9 mouse cellular contexts compared by ENCODE assay signal in genomic region chr2:170873382-170873781, GRCm38 (mm10).
DNase-seq lines count a peak whose midpoint lies in the region; ATAC-seq and TF ChIP-seq lines count a peak whose summit lies in the region.
"Had no signal": no experiment of that assay in that cellular context is flagged by ENCODE, and none has a peak within 500 bp of the region (broad histone marks: within the 10 kb centered on the region; RNA-seq: fewer than 3 reads in every experiment).

No protein-coding gene starts in this region.

- H3K4me1 ChIP-seq in kidney, embryonic 16.5 days (ENCODE audit: insufficient read depth, low read length): no peaks in the 10 kb centered on the region
- no peaks in the 10 kb centered on the region for H3K4me1 ChIP-seq in embryonic facial prominence, embryonic 14.5 days (ENCODE audit: control insufficient read depth, insufficient read depth, low read length)
- H3K4me1 ChIP-seq in hindbrain, embryonic 16.5 days (ENCODE audit: control insufficient read depth, insufficient read depth, low read depth, low read length): no peaks in the 10 kb centered on the region
- H3K4me1 ChIP-seq: embryonic facial prominence, embryonic 12.5 days had no signal

- no peak overlapping the region for H3K27ac ChIP-seq in kidney, embryonic 16.5 days (ENCODE audit: low read length)
- no peak overlapping the region for H3K27ac ChIP-seq in embryonic facial prominence, embryonic 14.5 days (replicated peaks; ENCODE audit: low read depth, low read length)
- H3K27ac ChIP-seq in hindbrain, embryonic 16.5 days (ENCODE audit: low read depth, low read length): no peak overlapping the region
- H3K27ac ChIP-seq: embryonic facial prominence, embryonic 12.5 days had no signal

- peak; percentile 21 for DNase-seq in kidney, adult 11 months
- DNase-seq in brain, embryonic 14.5 days (ENCODE audit: low read depth): peak; percentile 87
- DNase-seq in embryonic facial prominence, embryonic 14.5 days (ENCODE audit: low spot score): peak; percentile 58
- peak; percentile 69 to 84 for DNase-seq in left cerebral cortex, postnatal 36 days (ENCODE audit: low spot score in 2 of 2)
- peak; percentile 64 for DNase-seq in ovary, postnatal 36 days (ENCODE audit: low spot score)
- DNase-seq in urinary bladder, adult 2 months (ENCODE audit: low spot score): peak; percentile 64

- H3K36me3 ChIP-seq in kidney, embryonic 16.5 days (ENCODE audit: insufficient read depth, low read length): no peaks in the 10 kb centered on the region
- H3K36me3 ChIP-seq in embryonic facial prominence, embryonic 14.5 days (ENCODE audit: control insufficient read depth, insufficient read depth, low read length): no peaks in the 10 kb centered on the region
- 0 out of 2 replicates have a peak, but pooled peaks cover 3% of the 10 kb centered on the region for H3K36me3 ChIP-seq in hindbrain, embryonic 16.5 days (ENCODE audit: control insufficient read depth, insufficient read depth, low read length)
- H3K36me3 ChIP-seq: embryonic facial prominence, embryonic 12.5 days had no signal

- no peak overlapping the region for H3K9ac ChIP-seq in kidney, embryonic 16.5 days (replicated peaks; ENCODE audit: low read length)
- H3K9ac ChIP-seq in embryonic facial prominence, embryonic 14.5 days (ENCODE audit: low read depth, low read length): no peak overlapping the region
- H3K9ac ChIP-seq in hindbrain, embryonic 16.5 days (ENCODE audit: low read depth, low read length): no peak overlapping the region
- H3K9ac ChIP-seq: embryonic facial prominence, embryonic 12.5 days had no signal

- H3K4me2 ChIP-seq in kidney, embryonic 16.5 days (replicated peaks; ENCODE audit: low read depth, low read length): no peak overlapping the region
- H3K4me2 ChIP-seq in embryonic facial prominence, embryonic 14.5 days (ENCODE audit: low read depth, low read length): no peak overlapping the region
- H3K4me2 ChIP-seq in hindbrain, embryonic 16.5 days (ENCODE audit: low read length): no peak overlapping the region
- H3K4me2 ChIP-seq: embryonic facial prominence, embryonic 12.5 days had no signal

- ATAC-seq in kidney, embryonic 16.5 days (ENCODE audit: low FRiP score, low TSS enrichment): no peak
- ATAC-seq in embryonic facial prominence, embryonic 14.5 days (ENCODE audit: low read depth): no peak
- 0 out of 2 replicates have a peak, but pooled peaks have one; percentile 12 for ATAC-seq in hindbrain, embryonic 16.5 days

- no peak for TF ChIP-seq POLR2A in brain, embryonic 14.5 days (IDR thresholded peaks at IDR 0.05; ENCODE audit: borderline replicate concordance, extremely low read depth, insufficient read depth, insufficient read length, poor library complexity, severe bottlenecking)

- H3K4me3 ChIP-seq in kidney, embryonic 16.5 days (ENCODE audit: low read length): no peak overlapping the region
- no peak overlapping the region for H3K4me3 ChIP-seq in embryonic facial prominence, embryonic 14.5 days (ENCODE audit: low read depth, low read length)
- no peak overlapping the region for H3K4me3 ChIP-seq in hindbrain, embryonic 16.5 days (ENCODE audit: low read length)
- H3K4me3 ChIP-seq: embryonic facial prominence, embryonic 12.5 days had no signal

- H3K9me3 ChIP-seq in kidney, embryonic 16.5 days (ENCODE audit: low read length): no peaks in the 10 kb centered on the region
- H3K9me3 ChIP-seq in embryonic facial prominence, embryonic 14.5 days (ENCODE audit: control insufficient read depth, low read length): no peaks in the 10 kb centered on the region
- no peaks in the 10 kb centered on the region for H3K9me3 ChIP-seq in hindbrain, embryonic 16.5 days (ENCODE audit: control insufficient read depth, low read length)
- H3K9me3 ChIP-seq: embryonic facial prominence, embryonic 12.5 days had no signal

- WGBS in kidney, embryonic 16.5 days: 11% methylated on average over 8 of the region's 8 CpGs
- WGBS in embryonic facial prominence, embryonic 14.5 days: 11% methylated on average over 8 of the region's 8 CpGs
- WGBS in hindbrain, embryonic 16.5 days: 13% methylated on average over 8 of the region's 8 CpGs

- no peaks in the 10 kb centered on the region for H3K27me3 ChIP-seq in kidney, embryonic 16.5 days (ENCODE audit: insufficient read depth, low read length)
- peaks cover under 1% of the 10 kb centered on the region; the same call in 1 of the 2 replicates for H3K27me3 ChIP-seq in embryonic facial prominence, embryonic 14.5 days (replicated peaks; ENCODE audit: control insufficient read depth, insufficient read depth, low read length)
- no peaks in the 10 kb centered on the region for H3K27me3 ChIP-seq in hindbrain, embryonic 16.5 days (replicated peaks; ENCODE audit: control insufficient read depth, insufficient read depth, low read length)

- TF ChIP-seq CTCF in brain, embryonic 14.5 days (IDR thresholded peaks at IDR 0.05; ENCODE audit: borderline replicate concordance, extremely low read depth, insufficient read depth, insufficient read length): peak; percentile 80; the same call in 1 of the 2 replicates

- intact Hi-C loops in left cerebral cortex, postnatal 36 days (cut with DNase I): loop anchor here (1.0 kb wide), 1 partner anchor 353 kb away; no protein-coding TSS in a partner anchor

Comparison
In these comparisons a context has a peak if more than half of its experiments do, and no peak if none do; other contexts are left out.
1. DNase-seq: peak in every context shown above with its lines; median percentile 87 in brain, embryonic 14.5 days; 76 in left cerebral cortex, postnatal 36 days; 64 in ovary, postnatal 36 days; 64 in urinary bladder, adult 2 months; 58 in embryonic facial prominence, embryonic 14.5 days; 21 in kidney, adult 11 months.